Comparison of ENCODE assay signal across 13 mouse cellular contexts in the genomic region with DNA sequence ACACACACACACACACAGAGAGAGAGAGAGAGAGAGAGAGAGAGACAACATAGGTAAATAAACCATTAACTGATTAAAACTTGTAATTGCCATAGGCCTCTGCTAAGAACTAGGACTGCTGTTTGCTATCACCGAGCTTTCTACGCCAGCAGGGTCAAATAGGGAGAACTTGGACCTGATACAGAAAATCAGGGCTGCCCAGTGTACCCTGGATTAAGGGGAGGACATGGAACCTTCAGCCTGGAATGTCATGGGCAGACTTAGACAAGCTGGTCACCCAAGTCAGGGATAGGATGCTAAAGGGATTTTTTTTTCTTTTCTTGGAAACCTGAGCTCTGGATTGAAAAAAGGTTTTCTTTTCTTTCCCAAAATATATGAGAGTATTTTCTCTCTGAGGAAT. TPM values are rescaled to one million over a fixed set of nuclear protein-coding genes. Genes with fewer than 3 reads are reported as not detected.
DNase-seq lines count a peak whose midpoint lies in the region; TF ChIP-seq lines count a peak whose summit lies in the region.
"Had no signal": no experiment of that assay in that cellular context is flagged by ENCODE, and none has a peak within 500 bp of the region (broad histone marks: within the 10 kb centered on the region; RNA-seq: fewer than 3 reads in every experiment).

No protein-coding gene starts in this region.

- intact Hi-C loops in heart, postnatal 10 days (cut with DNase I), result loop anchor here (2.0 kb wide), 1 partner anchor 445 kb away; no protein-coding TSS in a partner anchor

- H3K4me3 ChIP-seq in layer of hippocampus, adult 2 months, result no peak overlapping the region
- H3K4me3 ChIP-seq: hindbrain, embryonic 15.5 days had no signal

- peak overlapping the region; percentile 67; the same call in 1 of the 2 replicates for H3K27ac ChIP-seq in layer of hippocampus, adult 2 months
- H3K27ac ChIP-seq: liver, embryonic 14.5 days had no signal

- DNase-seq in cerebellum, postnatal 10 days, result peak; percentile 14 to 16
- DNase-seq in cerebellum, postnatal 4 days (ENCODE audit: low spot score in 2 of 2), result no peak
- no peak for DNase-seq in layer of hippocampus, adult 2 months (ENCODE audit: low spot score in 2 of 2)
- DNase-seq in layer of hippocampus, postnatal 10 days (ENCODE audit: low spot score in 2 of 2), result no peak
- peak; percentile 65 to 68 for DNase-seq in heart, postnatal 10 days
- peak; percentile 78 for DNase-seq in skeletal muscle tissue, adult 2 months (ENCODE audit: low read depth, low spot score)
- DNase-seq in frontal cortex, postnatal 14 days (ENCODE audit: low spot score in 2 of 2), result no peak
- no peak for DNase-seq in urinary bladder, postnatal 25 days (ENCODE audit: low spot score)
- DNase-seq: midbrain, embryonic 14.5 days had no signal

- no peak for TF ChIP-seq CTCF in layer of hippocampus, adult 2 months (conservative IDR thresholded peaks at IDR 0.05)

RNA-seq across cellular contexts. Expression of gene Xcl1, which starts 35.1 kb away (rescaled TPM):
- not detected for total RNA-seq in layer of hippocampus, adult 2 months (2021)
- total RNA-seq in layer of hippocampus, postnatal 10 days (2021), result not detected
- not detected for total RNA-seq in heart, postnatal 10 days (2021)
- total RNA-seq: layer of hippocampus, adult 18-20 months; left cerebral cortex, postnatal 14 days had no signal

Comparison
In these comparisons a context has a peak if more than half of its experiments do, and no peak if none do; other contexts are left out.
1. DNase-seq: peak in cerebellum, postnatal 10 days (2 of 2), heart, postnatal 10 days (2 of 2) and skeletal muscle tissue, adult 2 months (single experiment); none in cerebellum, postnatal 4 days (0 of 2), layer of hippocampus, adult 2 months (0 of 2), layer of hippocampus, postnatal 10 days (0 of 2), frontal cortex, postnatal 14 days (0 of 2) and urinary bladder, postnatal 25 days (single experiment).